22 mouse cellular contexts compared by ENCODE assay signal in genomic region chr6:72792641-72793040, GRCm38 (mm10).
"Had no signal": no experiment of that assay in that cellular context is flagged by ENCODE, and none has a peak within 500 bp of the region (broad histone marks: within the 10 kb centered on the region; RNA-seq: fewer than 3 reads in every experiment).

No protein-coding gene starts in this region.

- ATAC-seq: hindbrain, embryonic 16.5 days; hindbrain, postnatal 0 days; inflammation-experienced regulatory T-cells, adult 6 months; intestine, embryonic 15.5 days; intestine, embryonic 16.5 days; intestine, postnatal 0 days had no signal

- DNase-seq: heart, postnatal 10 days; heart, postnatal 14 days; heart, postnatal 36 days; heart, postnatal 4 days; kidney, adult 11 months; kidney, adult 18-20 months; kidney, adult 2 months; kidney, adult 8-10 months; kidney, adult 9 months; kidney, postnatal 10 days; kidney, postnatal 14 days; kidney, postnatal 25 days; kidney, postnatal 36 days; kidney, postnatal 4 days; layer of hippocampus, adult 9-11 months; layer of hippocampus, postnatal 36 days had no signal
